Mouse (Mus musculus) retina, postnatal 1 day (tissue): ENCODE data around the gene Lrp8.

Source experiments
- DNase-seq: peaks from one replicate; pipeline ENCODE4 v3.0.0-alpha.2; 2012

The Lrp8 gene

DNA sequence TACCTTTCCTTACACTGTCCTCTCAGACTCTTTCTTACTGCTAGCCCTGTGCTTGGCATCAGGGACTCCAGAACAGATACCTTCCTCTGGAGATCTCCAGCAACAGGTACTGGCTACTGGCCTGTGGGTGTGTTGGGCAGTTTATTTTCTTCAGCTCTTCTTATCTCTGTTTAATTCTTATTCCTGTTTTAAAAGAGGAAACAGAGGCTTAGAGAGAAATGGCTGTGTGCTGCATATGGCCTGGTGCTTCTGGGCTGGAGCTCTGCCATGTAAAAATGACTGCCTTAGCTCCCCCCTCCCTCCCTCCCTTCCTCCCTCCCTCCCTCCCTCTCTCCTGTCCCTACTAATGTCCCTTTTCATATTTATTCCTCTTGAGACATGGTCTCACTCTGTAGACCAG is 6.6 kb downstream of the Lrp8 start:
- no peak for DNase-seq

DNA sequence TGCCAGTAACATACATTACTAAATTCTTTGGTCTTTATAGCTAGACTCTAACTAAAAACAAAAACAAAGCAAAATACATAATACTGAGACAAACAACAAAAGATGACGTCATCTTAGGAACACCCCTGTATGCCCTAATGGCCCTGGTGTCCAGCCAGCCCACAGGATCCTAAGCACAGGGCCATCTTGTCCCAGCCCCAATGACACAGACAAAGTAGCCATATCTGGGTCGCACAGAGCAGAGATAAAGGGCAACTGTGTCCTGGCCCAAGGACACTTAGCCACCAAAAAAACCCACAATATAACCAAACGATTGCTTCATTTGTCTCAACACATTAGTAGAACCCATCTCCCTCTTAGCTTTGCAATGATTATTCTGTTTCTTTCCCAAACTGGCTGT is 8.9 kb downstream of the Lrp8 start:
- DNase-seq = no peak

DNA sequence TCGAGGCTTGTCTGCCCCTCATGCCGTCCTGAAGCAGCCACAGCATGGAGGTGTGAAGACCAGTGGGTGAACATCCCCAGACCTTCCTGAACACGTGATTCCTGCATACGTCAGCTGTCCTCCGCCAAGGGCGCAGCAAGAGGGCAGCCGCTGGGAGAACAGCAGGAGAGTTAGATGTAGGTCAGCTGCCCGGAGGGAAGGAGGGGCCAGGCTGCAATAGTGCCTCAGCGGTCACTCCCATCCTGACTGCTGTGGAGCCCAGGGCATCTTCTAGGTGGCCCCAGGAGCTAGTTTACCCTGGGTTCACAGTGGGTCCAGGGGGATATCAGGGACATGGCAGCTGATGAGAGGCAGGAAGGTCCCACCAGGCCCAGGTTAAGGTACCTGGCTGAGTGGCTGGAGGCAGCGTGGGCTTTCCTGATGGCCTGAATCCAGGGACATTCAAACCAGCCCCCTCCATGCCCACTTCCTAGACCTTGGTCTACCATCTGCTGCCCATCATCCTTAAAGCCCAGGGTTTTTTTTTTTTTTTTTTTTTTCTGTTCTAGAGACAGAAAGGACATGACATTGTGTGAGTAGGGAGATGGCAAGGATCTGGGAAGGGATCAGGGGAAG is 9.8 kb downstream of the Lrp8 start:
- peak; percentile 91 for DNase-seq

DNA sequence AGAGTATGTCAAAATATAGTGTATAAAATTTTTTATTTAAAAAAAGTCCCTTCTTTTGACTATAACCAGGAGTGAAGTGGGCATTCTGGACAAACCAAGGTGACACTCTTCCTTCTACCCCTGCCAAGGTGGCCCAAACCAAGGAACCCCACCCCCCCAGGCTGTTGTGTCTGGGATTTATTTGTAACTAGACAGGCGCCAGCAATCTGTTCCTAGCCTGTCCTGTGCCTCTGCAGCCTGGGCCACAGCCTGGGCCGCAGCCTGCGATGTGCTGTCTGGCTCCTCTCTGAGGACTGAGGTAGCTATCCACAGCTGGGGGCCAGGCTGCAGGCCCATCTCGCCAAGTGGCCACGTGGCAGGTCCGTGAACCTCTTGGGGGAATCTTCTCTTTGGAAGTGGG is 10.3 kb downstream of the Lrp8 start:
- DNase-seq = no peak

DNA sequence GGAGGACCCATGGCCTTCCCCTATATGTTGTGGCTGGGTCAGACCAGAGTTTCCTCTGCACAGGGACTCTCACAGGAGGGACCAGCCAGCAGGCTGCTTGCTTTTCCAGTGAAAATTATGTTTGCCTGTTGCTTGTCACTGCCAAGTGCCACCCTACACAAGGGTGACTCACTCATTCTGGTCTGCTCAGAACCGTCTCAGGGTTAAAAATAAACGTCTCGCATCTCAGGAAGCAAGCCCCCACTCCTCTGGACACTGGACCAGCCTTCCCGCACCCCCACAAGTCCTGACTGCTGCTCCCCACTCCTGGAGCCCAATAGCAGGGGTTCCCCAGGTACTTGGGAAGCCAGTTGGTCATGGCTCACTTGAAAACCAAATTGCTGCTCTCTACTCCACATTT is 14.4 kb downstream of the Lrp8 start:
- DNase-seq = no peak

DNA sequence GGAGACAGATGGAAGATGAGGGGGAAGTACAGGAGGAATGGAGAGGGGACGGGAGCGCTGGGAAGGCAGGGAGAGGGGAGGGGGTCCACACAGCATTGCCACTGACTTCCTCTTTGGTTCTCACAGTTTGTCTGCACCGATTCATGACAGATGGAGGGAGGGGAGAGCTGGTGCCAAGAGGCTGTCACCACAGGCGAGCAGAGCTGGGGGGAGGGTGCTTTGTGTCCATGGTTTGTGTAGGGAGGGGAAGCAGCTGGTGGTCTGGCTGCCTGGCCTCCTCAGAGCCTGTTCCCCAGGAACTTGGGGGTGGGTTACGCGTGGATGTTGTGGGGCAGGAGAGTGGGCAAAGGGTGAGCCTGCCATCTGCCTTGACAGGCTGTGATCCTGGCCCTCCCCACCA is 15.4 kb downstream of the Lrp8 start:
- DNase-seq = peak; percentile 88

DNA sequence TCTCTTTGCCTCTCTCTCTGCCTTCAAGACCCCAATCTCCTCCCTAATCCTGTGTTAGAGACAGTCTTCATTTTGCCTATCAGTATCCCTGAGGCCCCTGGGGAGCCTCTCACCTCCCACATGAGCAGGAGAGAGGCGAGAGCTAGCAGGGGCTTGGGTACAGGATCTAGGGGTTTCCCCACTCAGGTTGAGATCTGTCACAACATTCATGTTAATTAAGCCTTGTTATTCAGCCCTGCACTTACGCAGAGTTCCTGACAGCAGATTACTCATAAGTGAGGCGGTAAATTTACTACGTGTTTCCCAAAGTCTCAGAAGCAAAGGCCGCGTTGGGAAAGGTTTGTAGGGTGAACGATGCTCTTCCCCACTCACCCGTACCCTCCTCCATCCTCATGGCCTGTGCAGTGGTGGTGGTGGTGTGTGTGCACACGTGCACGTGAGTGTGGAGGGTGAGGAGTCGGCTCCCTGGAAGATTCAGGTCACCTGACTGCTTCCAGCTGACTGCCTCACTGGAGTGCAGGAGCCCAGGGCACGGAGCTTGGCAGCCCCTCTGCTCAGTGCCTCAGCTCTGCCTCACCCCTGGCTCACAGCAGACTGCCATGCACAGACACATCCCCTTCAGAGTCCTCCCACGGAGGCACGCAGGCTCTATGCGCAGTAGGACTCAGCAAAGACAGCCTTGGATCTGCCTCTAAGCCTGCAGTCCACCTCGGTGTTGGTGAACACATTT is 18.1 kb downstream of the Lrp8 start:
- DNase-seq = peak; percentile 77

DNA sequence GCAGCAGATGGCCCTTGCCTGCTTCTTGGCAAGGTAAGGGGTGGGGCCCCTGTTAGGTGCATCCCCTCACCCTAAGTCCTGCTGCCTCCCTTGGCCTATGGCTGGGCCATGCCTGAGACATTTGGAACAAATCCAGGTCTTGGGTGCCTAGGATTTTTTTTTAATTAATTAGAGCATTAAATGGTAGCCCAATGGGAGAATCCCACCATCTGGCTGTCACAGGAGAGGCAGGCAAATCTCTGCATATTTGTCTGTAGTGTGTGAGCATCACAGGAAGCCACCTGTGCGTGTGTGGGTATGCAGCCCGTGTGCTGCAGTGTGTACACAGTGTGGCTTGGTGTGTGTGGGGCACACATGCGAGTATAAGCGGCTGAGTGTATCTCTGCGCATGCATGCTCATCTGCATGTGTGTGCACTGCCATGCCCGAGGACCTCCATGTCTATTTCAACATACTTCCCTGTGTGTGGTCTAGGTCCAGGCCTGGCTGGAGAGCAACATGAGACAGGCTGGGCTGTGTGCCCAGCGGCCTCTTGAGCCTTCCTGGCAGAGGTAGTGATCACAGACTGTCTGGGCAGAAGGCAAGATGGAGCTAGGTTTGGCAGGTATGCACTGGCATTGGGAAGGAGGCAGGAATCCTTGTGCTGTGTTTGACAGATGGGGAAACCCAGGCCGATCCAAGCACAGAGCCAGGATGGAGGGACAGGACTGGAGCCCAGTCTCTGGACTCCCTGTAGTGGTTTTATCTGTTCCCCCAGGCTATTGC is 19.0 kb downstream of the Lrp8 start:
- peak; percentile 64 for DNase-seq

DNA sequence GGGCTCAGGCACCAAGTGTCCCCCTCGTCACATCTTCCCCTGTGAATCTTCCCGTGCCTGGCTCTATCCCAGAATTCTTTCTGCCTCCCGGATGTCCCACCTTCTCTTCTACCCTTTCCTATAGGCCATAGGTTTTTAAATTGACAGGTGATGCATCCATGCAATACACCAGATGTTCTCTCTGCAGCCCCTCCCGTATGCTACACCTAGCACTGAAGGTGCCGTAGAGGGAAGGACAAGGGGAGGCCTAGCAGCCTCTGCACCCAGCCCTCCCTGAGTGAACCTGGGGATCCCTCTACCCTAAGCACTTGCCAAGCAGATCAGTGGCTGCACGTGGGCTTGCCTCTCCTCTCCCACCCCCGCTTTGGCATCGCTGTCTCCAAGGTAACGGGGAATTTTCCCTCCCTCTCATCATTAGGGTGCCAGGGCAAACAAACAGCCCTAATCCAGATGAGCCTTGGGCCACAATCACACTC is 20.9 kb downstream of the Lrp8 start:
- no peak for DNase-seq

DNA sequence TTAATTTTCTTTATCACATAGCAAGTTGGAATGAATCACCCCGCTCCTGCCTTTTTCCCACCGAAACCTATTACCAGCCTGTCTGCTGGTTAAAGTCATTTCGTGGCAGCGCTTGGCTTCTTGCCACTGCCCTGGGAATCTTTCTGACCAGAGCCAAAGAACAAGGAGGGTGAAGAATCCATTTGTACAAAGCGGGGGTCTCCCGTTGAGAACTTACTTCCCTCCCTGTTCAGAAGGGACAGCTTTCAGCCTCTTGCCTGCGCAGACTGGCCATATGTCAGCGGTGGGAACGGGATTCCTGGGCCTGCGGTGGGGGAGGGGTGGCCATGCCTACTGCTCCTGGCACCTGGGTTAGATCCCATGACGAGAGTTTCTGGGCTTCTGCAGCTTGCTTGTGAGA is 21.4 kb downstream of the Lrp8 start:
- DNase-seq = peak; percentile 56

DNA sequence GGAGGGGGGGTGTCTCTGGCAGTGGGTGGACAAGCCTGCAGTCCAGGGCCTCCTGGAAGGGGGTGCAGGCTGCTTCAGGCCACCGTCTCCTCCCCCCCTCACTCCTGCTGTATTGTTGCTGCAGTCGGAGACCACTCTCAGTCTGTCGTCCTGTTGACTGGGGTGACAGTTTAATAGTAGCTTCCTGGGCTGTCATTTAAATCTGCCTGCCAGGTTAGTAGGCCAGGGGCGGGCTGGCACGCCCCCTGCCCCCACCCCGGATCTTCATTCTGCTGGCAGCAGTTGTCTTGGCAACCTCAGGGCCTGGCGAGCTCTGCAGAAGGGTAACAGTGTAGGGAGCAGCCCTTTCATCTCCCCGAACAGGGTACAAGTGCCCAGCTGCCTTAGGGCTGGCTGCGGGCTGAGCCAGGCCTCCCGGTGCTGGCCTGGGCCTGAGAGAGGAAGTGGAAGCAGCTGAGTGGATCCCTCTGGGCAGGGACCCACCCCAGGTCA is 26.7 kb downstream of the Lrp8 start:
- peak; percentile 89 for DNase-seq

DNA sequence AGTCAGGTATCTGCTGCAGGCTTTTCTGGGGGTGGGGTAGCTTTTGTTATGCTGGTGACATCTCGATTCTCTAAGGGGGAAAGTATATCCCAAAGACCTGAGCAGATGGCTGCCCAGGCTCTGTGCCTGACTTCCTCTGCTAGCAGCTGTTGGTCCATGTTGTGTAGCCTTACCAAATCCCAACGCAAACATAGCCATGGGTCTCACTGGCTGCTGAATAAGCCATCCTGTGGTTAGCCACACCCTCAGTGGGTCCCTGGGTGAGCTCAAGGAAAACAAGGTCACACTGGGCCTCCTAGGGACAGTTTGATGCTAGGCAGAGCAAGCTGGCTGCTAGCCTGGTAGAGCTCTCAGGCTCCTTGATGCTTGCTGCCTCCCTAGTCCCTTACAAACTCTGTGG is 27.6 kb downstream of the Lrp8 start:
- peak; percentile 74 for DNase-seq

DNA sequence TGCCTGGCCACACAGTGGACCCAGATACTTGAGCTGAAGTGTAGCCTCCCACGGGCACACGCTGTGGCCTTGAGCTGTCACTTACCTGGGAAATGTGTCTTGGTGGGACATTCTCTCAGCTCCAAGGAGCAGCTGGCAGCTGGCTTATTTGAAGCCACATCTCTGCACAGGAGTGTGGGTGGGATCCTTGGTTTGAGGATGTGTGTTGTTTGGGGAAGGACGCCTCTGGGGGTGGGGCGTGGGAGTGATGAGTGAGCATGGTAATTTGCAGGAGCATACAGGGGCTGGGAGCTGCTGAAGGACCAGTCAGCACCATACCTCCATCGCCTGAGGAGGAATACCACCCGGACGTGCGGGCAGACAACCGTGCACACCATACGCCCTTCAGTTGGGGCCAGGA is 28.1 kb downstream of the Lrp8 start:
- DNase-seq = no peak

DNA sequence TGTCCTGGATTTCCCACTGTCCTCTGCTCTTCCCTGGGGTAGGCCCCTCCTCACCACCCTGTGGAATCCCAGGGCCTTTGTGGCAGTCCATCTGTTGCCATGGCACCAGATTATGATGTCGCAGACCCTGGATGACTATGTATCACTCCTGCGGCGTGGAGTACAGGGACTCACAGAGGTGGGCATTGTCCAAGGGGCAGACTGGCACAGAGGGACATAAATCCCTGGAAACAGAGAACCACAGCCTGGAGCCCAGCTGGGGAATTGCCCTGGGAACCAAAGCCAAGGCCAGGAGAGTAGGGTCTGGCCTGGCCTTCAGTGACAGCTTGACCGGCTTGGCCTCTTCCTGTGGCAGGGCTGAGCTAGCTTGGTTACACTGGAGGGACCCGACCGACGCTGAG is 28.8 kb downstream of the Lrp8 start:
- peak; percentile 96 for DNase-seq

DNA sequence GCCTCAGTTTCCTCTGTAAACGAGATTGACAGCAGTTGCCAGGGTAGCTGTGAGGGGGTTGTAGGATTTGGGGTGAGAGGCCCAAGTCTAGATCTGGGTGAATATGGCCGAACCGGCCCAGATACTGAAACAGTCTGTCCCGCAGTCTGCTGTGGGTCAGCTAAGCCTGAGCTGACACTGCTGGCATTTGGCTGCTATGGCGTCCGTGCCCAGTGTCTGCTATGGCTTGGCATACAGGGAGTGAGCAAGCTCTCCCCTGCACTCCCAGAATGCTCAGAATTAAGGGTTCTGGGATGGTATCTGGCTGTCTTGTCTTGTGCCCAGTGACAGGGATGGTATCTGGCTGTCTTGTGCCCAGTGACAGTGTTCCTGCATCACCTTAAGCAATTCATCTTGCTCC is 29.6 kb downstream of the Lrp8 start:
- DNase-seq = no peak

DNA sequence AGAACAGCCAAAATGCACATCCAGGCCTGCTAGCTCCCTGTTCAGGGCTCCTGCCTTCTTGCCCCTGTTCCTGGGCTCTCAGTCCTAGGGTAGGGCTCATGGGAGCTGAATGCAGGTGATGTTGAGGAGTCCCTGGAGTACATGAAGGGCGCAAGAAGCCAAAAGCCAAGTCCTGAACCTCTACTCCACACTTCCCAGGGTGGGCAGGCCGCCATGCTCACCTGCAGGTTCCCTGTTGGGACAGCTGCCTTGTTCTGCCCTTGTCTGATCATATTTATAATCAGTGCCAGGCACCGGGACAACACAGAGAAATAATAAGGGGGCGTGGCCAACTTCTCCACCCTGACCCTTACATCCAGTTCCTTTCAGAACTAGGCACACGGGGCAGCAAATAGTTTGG is 31.5 kb downstream of the Lrp8 start:
- DNase-seq = no peak

DNA sequence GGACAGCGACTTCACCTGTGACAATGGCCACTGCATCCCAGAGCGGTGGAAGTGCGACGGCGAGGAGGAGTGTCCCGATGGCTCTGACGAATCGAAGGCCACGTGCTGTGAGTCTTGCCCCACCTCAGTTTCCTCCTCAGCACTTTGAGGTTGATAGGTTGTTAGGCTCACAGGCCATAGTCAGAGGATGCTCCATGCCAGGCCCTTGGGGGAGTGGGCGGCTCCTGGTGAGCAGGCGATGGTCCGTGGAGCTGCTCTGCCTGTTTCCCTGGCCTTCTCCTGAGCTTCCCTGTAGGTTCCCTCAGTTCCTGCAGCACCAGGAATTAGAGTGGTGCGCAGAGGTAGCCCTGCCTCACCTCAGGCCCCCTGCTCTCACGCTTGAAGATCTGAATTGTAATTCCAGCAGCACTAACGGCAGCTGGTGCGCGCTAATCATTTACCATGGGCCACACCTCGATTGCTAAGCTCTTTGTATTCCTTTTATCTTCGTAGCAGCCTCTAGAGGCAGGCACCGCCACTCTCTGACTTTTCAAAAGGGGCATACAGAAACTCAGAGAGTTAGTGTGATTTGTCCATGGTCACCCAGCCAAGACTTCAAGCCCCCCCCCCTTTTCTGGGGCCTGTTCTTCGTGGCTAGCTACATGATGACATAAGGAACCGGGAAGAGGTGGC is 32.7 kb downstream of the Lrp8 start:
- DNase-seq = peak; percentile 56

DNA sequence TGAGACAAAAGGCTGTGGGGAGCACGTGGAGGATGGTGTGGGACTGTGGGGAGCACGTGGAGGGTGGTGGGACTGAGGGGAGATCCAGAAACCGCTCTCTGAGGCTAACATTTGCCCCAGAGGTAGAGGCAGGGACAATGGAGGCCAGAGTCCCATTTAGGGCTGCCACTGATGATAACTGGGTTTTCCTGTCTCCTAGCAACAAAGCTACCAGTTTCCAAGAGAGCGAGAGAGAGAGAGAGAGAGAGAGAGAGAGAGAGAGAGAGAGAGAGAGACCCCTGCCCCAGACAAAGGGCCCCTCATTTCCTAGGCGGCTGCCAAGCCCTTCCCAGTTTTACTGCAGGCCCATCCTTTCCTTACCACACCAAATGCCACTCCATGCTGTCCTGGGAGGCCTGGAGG is 33.4 kb downstream of the Lrp8 start:
- peak; percentile 67 for DNase-seq

DNA sequence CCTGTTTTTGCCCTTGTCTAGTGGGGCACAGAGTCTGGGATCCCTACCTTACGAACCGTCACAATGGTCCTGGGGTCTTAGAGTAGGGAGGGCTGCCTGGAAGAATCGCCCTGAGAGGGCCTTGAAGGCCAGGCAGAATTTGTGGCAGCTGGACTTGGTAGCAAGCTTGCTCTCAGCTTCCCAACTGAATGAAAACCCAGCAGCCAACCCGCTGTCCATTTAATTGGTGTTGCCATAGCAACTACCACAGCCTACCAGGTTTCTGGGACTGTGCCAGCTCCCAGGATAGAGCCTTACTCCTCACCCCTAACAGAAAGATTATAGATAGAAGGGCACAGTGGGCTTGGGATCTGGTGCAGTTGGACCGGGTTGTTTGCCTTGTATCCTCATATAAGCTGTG is 34.7 kb downstream of the Lrp8 start:
- peak; percentile 97 for DNase-seq

DNA sequence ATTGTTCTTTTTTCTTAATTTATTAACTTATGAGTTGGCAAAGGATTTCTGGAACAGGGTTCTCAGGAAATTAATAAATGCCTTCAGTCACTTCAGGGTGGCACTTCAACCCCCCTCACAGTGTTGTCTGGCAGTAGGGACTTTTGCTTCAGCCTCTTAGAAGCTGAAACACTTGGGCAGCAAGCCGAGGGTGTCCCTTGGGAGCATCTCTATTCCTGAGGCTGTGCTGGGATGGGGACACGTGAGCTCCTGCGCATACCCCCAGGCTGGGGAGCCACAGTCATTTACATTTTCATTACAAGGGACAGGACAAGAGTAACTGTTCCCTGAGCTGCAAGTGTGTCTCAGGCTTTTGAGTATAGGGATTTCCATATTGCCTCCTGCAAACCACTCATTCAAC is 35.8 kb downstream of the Lrp8 start:
- DNase-seq = no peak

DNA sequence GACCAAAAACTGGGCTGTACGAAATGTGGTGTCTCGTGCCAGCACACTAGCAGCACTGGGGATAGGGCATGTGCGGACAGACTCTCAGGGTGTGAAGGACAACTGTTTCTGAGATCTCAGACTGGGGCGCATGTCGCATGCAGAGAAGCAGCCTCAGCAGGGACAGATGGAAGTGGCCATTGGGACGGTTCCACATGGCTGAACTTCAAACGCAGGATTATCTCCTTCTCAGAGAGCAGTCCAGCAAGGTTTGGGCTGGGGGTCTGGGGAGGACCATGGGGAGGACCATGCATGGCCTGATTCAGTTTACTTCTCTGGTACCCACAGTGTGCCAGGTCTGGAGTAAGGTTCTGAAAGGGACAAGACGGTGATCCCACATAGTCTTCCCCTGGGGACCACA is 41.6 kb downstream of the Lrp8 start:
- DNase-seq = peak; percentile 58

DNA sequence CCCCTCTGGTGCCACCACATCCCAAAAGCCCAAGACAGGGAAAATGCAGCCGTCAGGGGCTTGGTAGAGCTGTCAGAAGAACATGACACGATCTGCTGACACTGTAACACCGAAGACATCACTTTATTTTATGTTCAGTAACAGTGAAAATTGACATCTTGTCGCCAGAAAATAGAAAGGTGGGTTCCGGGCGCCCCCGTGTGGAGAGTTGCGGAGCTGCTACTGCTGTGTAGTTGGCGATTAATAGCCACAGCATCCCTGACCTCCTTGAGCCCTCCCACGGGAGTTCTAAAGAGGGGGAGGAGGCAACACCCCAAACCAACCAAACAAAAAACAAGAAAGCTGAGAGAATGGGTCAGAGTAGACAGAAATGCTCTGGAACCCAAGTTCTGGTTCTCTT is 42.9 kb downstream of the Lrp8 start:
- peak; percentile 81 for DNase-seq

DNA sequence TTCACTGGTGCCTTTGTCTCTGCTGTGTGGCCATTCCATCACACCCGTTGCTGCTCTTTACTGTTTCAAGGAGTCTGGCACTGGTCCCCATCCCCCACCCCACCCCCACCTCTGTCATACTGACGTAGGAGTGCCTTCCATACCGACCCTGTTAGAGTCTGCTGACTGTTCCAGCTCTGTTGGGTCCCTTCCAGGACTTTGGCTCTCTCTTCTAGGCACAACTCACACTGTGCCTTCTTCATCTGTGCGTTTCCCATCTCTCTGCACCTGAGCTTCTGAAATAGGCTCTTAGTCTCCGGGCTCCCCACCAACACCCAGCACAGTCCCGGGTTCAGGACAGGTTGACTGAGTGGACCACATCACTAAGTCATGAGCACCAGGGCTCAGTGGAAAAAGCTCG is 44.7 kb downstream of the Lrp8 start:
- no peak for DNase-seq
